Mouse (Mus musculus) cerebellum, adult 2 months (tissue): ENCODE measurements around the gene Gpr55. TPM values are rescaled to one million over a fixed set of nuclear protein-coding genes. Genes with fewer than 3 reads are reported as not detected.

Experiments
- DNase-seq, 2 experiments: peaks; one replicate each; pipeline ENCODE4 v3.0.0; 2021
- H3K27ac ChIP-seq: fragments of 200-500 bp; 2 replicates; pipeline ENCODE4 v1.5.1; 2012; ENCODE audit warnings: low read length, control low read depth, inconsistent platforms; ENCODE audit not compliant: insufficient read depth
- H3K27me3 ChIP-seq: fragments of 200-500 bp; 2 replicates; pipeline ENCODE4 v1.6.1; 2012; ENCODE audit warnings: inconsistent platforms, mild to moderate bottlenecking, low read length, moderate library complexity; ENCODE audit not compliant: control insufficient read depth, insufficient read depth
- H3K4me1 ChIP-seq: fragments of 200-500 bp; 2 replicates; pipeline ENCODE4 v1.6.1; 2011; ENCODE audit warnings: low read length; ENCODE audit not compliant: control insufficient read depth, insufficient read depth
- H3K4me3 ChIP-seq: fragments of 200-500 bp; replicated peaks from 2 replicates; pipeline ENCODE3; 2011; ENCODE audit warnings: mild to moderate bottlenecking, low read depth, low read length, control low read depth; ENCODE audit not compliant: insufficient read depth
- CTCF ChIP-seq: fragments of 200-500 bp; IDR thresholded peaks from 2 replicates; pipeline ENCODE4 v1.5.1; 2011; ENCODE audit warnings: low read depth, mild to moderate bottlenecking, control low read depth, low read length, moderate library complexity, borderline replicate concordance; ENCODE audit not compliant: insufficient read depth
- POLR2A ChIP-seq: fragments of 200-500 bp; IDR thresholded peaks from 2 replicates; pipeline ENCODE4 v1.6.1; 2011; ENCODE audit warnings: low read length, control low read depth, borderline replicate concordance; ENCODE audit not compliant: insufficient read depth
- WGBS: fragments of 180-500 bp; shearing (Covaris S2); methylation state at CpG from one replicate; pipeline ENCODE4 v1.1.7; 2018; 5-methylcytosine and 5-hydroxymethylcytosine counted together
- polyA plus RNA-seq: library from polyadenylated mRNA; depleted of rRNA; stranded (reverse); fragments of >200 nt; gene quantifications from 2 replicates; pipeline ENCODE4 v1.2.3, GENCODE M21; 2012; rRNA removed

The Gpr55 gene
- 0.03 TPM in 2 replicates for polyA plus RNA-seq

DNA sequence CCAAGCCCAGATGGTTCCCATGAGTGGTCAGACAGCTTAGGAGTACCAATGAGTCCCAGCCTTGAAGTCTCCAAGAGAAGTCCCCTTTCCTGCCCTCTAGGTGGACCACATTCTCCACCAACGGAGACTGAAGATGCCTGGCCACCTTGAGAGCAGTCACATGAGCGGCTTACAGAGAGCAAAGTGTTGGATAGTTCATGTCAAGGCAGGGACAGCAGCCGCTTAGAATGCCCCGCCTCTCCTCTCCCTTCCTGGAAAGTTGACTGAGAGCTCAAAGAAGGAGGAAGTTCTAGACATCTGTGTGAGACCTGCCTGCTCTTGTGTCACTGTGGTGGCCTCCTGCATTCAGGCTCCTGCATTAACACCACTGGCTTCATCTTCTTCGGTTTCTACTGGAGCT is at the start of gene Gpr55:
Gene Gpr55, minus strand, starts transcription at position 135 of the 400 bp plus-strand sequence.
- no peaks in the 10 kb centered on the region for H3K27me3 ChIP-seq
- TF ChIP-seq POLR2A: no peak
- TF ChIP-seq CTCF: no peak
- no peak for DNase-seq
- H3K27ac ChIP-seq: no peak within 1 kb of the TSS
- H3K4me1 ChIP-seq: no peaks in the 10 kb centered on the region
- 82% methylated on average over 5 of the region's 5 CpGs for WGBS
- H3K4me3 ChIP-seq: no peak within 1 kb of the TSS

DNA sequence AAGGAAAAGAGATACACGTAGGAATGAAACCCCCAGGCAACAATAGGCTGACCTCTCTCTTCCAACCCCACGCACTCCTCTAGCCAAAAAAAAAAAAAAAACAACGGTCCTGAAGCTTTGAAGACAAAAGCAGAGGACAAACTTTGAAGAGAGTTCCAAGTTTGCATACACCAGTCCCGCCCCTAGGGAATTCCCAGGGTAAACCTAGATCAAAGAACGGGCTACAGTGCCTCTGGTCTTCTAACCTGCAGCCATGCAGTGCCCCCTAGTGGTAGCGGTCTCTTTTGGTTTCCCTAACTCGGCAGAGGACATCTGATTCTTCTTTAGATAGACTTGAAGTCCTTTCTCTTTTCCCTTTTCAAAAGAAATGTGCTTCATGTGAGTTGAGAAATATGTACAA is 47.0 kb upstream of the Gpr55 start:
- peak; percentile 73 to 82 for DNase-seq
- WGBS: 4% methylated on average over 7 of the region's 7 CpGs
- Histone ChIP-seq H3K4me1 (no peaks in the 10 kb centered on the region), H3K27me3 (no peaks in the 10 kb centered on the region; the same call in 1 of the 2 replicates), H3K27ac (no peak overlapping the region), H3K4me3 (no peak overlapping the region)
- TF ChIP-seq POLR2A (no peak), CTCF (peak; percentile 91)

DNA sequence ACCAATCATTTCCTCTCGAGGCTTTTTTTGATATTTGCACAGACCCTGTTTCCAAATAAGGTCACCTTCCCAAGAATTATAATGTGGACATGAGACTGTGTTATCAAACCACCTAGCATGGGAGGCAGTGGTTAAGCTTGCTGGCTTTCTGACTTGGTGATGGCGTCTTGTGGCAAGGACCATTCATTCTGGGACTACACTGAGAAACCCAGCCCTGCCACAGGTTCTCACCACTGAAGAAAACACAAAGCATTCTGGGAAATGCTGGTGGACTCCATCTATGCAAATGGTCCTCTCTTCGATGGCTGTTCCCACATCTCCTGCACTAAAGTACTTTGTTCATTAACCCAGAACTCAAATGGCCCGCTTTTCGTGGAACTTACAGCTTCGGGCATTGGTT is 45.2 kb upstream of the Gpr55 start:
- H3K27me3 ChIP-seq: no peaks in the 10 kb centered on the region; the same call in 1 of the 2 replicates
- no peaks in the 10 kb centered on the region for H3K4me1 ChIP-seq
- no peak for TF ChIP-seq POLR2A
- TF ChIP-seq CTCF: no peak
- 94% methylated on average over 6 of the region's 6 CpGs for WGBS
- DNase-seq: no peak
- H3K4me3 ChIP-seq: no peak overlapping the region
- no peak overlapping the region for H3K27ac ChIP-seq

DNA sequence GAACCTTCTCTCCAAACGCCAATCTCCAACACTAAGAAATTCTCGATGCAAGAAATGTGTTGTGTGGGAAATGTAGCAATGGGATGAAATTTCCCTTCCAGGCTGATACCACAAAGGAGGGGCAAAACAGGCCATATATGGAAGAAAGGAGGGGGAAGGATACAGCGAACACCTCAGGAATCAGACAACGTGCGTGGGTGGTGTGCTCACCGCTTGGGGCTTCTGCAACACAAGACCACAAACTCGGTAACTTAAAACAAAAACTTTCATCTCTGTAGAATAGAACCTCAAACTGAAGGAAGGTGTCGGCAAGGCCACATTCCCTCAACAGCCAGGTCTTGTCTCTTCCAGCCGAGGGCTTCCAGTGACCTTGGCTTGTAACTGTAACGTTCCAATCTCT is 44.7 kb upstream of the Gpr55 start:
- DNase-seq: no peak
- WGBS: 96% methylated on average over 10 of the region's 10 CpGs
- Histone ChIP-seq H3K4me1 (no peaks in the 10 kb centered on the region), H3K27ac (no peak overlapping the region), H3K4me3 (no peak overlapping the region), H3K27me3 (no peaks in the 10 kb centered on the region; the same call in 1 of the 2 replicates)
- TF ChIP-seq CTCF (no peak), POLR2A (no peak)

DNA sequence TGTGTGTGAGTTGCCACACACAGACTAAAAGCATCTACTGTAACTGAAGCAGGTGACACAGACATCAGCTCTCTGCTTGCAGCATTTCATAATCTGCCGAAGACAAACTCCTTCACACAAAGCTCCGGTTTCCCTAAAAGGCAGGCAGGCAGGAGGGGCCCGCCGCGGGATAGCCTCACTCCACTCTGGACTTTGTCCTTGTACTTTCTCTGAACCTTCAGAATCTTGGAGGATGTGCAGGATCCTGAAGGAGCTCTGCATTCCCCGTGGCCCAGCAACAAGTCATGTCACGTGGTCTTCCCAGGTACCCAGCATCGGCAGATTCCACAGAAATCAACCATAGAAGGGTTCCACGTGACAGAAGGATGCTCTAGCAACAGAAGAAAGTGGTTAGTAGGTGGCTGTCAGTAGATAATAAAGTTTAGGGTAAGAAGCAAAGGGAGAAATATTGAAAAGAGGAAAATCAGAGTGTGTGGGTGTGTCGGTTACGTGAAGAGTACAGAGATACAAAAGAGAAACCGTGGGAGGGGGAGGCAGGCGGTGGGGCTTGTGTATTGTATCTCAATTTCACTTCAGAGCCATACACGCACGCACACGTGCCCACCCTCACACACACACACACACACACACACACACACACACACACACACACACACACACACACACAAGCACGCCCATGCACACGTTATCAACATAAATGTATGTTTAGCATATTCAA is 39.2 kb upstream of the Gpr55 start:
- Histone ChIP-seq H3K4me1 (no peaks in the 10 kb centered on the region), H3K27me3 (no peaks in the 10 kb centered on the region), H3K27ac (no peak overlapping the region), H3K4me3 (no peak overlapping the region)
- no peak for DNase-seq
- 71% methylated on average over 18 of the region's 18 CpGs for WGBS
- TF ChIP-seq POLR2A: no peak
- TF ChIP-seq CTCF: no peak

DNA sequence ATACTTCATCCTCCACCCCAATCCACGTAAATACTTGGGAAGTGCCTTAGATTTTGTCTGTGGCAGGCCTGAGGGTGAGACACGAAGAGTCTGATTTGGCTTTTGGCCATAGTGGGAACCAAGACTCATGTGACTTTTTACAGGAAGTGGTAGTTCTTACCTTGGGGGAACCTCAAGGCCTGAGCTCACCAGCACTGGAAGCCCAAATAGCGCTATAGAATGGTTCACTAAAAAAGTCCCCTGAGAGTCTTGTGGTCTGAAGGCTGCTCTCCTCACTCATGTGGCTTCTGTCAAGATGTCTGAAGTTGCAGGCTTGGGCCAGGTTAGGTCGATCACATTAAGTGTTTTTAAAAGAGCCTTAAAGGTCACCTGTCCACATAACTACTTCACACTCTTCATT is 37.2 kb upstream of the Gpr55 start:
- Histone ChIP-seq H3K4me1 (no peaks in the 10 kb centered on the region), H3K27me3 (no peaks in the 10 kb centered on the region), H3K4me3 (no peak overlapping the region), H3K27ac (no peak overlapping the region)
- DNase-seq: no peak
- whole genome bisulfite sequencing: 86% methylated on average over 4 of the region's 4 CpGs
- no peak for TF ChIP-seq CTCF
- no peak for TF ChIP-seq POLR2A

DNA sequence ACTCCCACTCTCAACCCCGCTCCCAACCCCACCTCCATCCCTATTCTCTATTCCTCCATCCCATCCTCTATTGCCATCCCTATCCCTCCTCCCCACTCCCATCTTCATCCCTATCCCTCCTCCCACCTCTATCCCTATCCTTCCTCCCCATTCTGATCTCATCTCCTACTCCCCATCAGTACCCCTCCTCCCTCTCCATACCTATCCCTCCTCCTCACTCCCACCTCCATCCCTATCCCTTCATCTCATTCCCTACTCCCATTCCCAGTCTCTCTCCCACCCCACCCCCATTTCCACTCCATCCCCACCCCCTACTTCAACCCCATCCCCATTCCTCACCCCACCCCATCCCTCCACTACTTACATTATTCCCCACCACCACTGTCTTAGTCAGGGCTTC is 36.4 kb upstream of the Gpr55 start:
- Histone ChIP-seq H3K27me3 (no peaks in the 10 kb centered on the region), H3K4me1 (no peaks in the 10 kb centered on the region), H3K4me3 (no peak overlapping the region), H3K27ac (no peak overlapping the region)
- no peak for TF ChIP-seq POLR2A
- no peak for TF ChIP-seq CTCF
- DNase-seq: no peak
- WGBS: 100% methylated on average over 1 of the region's 1 CpGs

DNA sequence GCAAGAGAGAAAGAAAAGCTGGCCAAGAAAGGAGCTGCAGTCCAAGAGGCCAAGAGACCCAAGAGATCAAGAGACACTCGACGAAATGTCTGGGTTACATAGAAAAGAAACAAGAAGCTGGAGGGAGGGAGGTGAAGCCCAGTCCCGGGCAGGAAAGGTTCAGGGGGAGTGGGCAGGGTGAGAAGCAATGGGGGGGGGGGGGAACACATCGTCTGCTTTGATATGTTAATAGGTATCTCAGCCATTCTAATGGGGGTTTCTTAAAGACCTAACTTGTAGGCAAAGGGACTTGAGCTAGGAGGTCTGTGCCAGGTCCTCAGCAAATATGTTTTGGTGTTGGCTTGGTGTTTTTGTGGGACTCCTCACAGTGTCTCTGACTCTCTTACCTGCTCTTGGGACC is 32.7 kb upstream of the Gpr55 start:
- 64% methylated on average over 4 of the region's 4 CpGs for WGBS

More for the DNA sequence above, 32.7 kb upstream of the Gpr55 start:
- H3K27ac ChIP-seq: no peak overlapping the region
- no peak for DNase-seq
- no peaks in the 10 kb centered on the region for H3K27me3 ChIP-seq
- no peak for TF ChIP-seq CTCF
- TF ChIP-seq POLR2A: no peak
- no peak overlapping the region for H3K4me3 ChIP-seq
- H3K4me1 ChIP-seq: no peaks in the 10 kb centered on the region
